Mouse (Mus musculus) small intestine, adult 2 months (tissue): Measurements from ENCODE around the gene Msantd3. TPM values are rescaled to one million over a fixed set of nuclear protein-coding genes. Genes with fewer than 3 reads are reported as not detected.

Experiments used
- H3K27ac ChIP-seq: fragments of 200-500 bp; 2 replicates; pipeline ENCODE4 v1.5.1; 2012; ENCODE audit warnings: low read depth, low read length, control low read depth, inconsistent platforms; ENCODE audit not compliant: insufficient read depth
- H3K27me3 ChIP-seq: fragments of 200-500 bp; 2 replicates; pipeline ENCODE4 v1.6.1; 2012; ENCODE audit warnings: mild to moderate bottlenecking, moderate library complexity, low read length, inconsistent platforms; ENCODE audit not compliant: control insufficient read depth, insufficient read depth
- H3K36me3 ChIP-seq: fragments of 200-500 bp; 2 replicates; pipeline ENCODE4 v1.6.1; 2012; ENCODE audit warnings: mild to moderate bottlenecking, low read length, control low read depth, inconsistent platforms; ENCODE audit not compliant: control insufficient read depth, insufficient read depth
- H3K4me1 ChIP-seq: fragments of 200-500 bp; 2 replicates; pipeline ENCODE4 v1.6.1; 2012; ENCODE audit warnings: low read length, inconsistent platforms, mixed read lengths; ENCODE audit not compliant: control insufficient read depth, insufficient read depth, insufficient read length
- H3K4me3 ChIP-seq: fragments of 200-500 bp; 2 replicates; pipeline ENCODE4 v1.5.1; 2012; ENCODE audit warnings: low read depth, mild to moderate bottlenecking, control low read depth, inconsistent platforms, low read length, moderate library complexity
- CTCF ChIP-seq: fragments of 200-500 bp; IDR thresholded peaks from 2 replicates; pipeline ENCODE4 v1.5.1; 2012; ENCODE audit warnings: low read depth, mild to moderate bottlenecking, control low read depth, inconsistent platforms, low read length, moderate library complexity, mixed read lengths; ENCODE audit not compliant: insufficient replicate concordance, insufficient read length; ENCODE audit errors: extremely low read depth
- POLR2A ChIP-seq: fragments of 200-500 bp; IDR thresholded peaks from 2 replicates; pipeline ENCODE4 v1.6.1; 2012; ENCODE audit warnings: low read depth, mild to moderate bottlenecking, control low read depth, inconsistent platforms, low read length, moderate library complexity
- WGBS: fragments of 180-500 bp; shearing (Covaris S2); methylation state at CpG from one replicate; pipeline ENCODE4 v1.1.7; 2018; 5-methylcytosine and 5-hydroxymethylcytosine counted together
- polyA plus RNA-seq: library from polyadenylated mRNA; depleted of rRNA; stranded (reverse); fragments of >200 nt; gene quantifications from 2 replicates; pipeline ENCODE4 v1.2.3, GENCODE M21; 2012

The Msantd3 gene
- polyA plus RNA-seq, 1 experiment: 0.58 TPM

GRCm38 (mm10) chr4:48554132-48554531 is 14.4 kb downstream of the Msantd3 start:
- H3K4me1 ChIP-seq: no peaks in the 10 kb centered on the region
- WGBS: 66% methylated on average over 7 of the region's 7 CpGs
- TF ChIP-seq CTCF: no peak
- TF ChIP-seq POLR2A: no peak
- H3K27me3 ChIP-seq: no peaks in the 10 kb centered on the region
- H3K36me3 ChIP-seq: no peaks in the 10 kb centered on the region
- no peak overlapping the region for H3K4me3 ChIP-seq
- no peak overlapping the region for H3K27ac ChIP-seq

- no peak overlapping the region for H3K4me3 ChIP-seq
- no peaks in the 10 kb centered on the region for H3K36me3 ChIP-seq
- no peaks in the 10 kb centered on the region for H3K4me1 ChIP-seq
- H3K27me3 ChIP-seq: no peaks in the 10 kb centered on the region
- 9% methylated on average over 3 of the region's 3 CpGs for WGBS
- TF ChIP-seq CTCF: no peak
- no peak for TF ChIP-seq POLR2A
- no peak overlapping the region for H3K27ac ChIP-seq
Observed at GRCm38 (mm10) chr4:48555729-48556128, 16.0 kb downstream of the Msantd3 start.

GRCm38 (mm10) chr4:48559652-48560051 is 19.9 kb downstream of the Msantd3 start:
- H3K27ac ChIP-seq: no peak overlapping the region
- TF ChIP-seq POLR2A (no peak), CTCF (no peak)
- no peak overlapping the region for H3K4me3 ChIP-seq
- 89% methylated on average over 14 of the region's 14 CpGs for WGBS
- H3K27me3 ChIP-seq: no peaks in the 10 kb centered on the region
- no peaks in the 10 kb centered on the region for H3K4me1 ChIP-seq
- H3K36me3 ChIP-seq: no peaks in the 10 kb centered on the region; the same call in 1 of the 2 replicates

- no peak overlapping the region for H3K27ac ChIP-seq
- no peaks in the 10 kb centered on the region for H3K27me3 ChIP-seq
- no peaks in the 10 kb centered on the region for H3K4me1 ChIP-seq
- H3K36me3 ChIP-seq: no peaks in the 10 kb centered on the region; the same call in 1 of the 2 replicates
- no peak overlapping the region for H3K4me3 ChIP-seq
- no peak for TF ChIP-seq CTCF
- TF ChIP-seq POLR2A: no peak
- 89% methylated on average over 8 of the region's 8 CpGs for WGBS
Observed at GRCm38 (mm10) chr4:48561824-48562223, 22.1 kb downstream of the Msantd3 start.

- no peaks in the 10 kb centered on the region; the same call in 1 of the 2 replicates for H3K36me3 ChIP-seq
- TF ChIP-seq POLR2A (no peak), CTCF (no peak)
- no peak overlapping the region for H3K27ac ChIP-seq
- no peak overlapping the region for H3K4me3 ChIP-seq
- H3K27me3 ChIP-seq: no peaks in the 10 kb centered on the region
- H3K4me1 ChIP-seq: no peaks in the 10 kb centered on the region
Observed at GRCm38 (mm10) chr4:48564962-48565361, 25.2 kb downstream of the Msantd3 start.

- no peak overlapping the region for H3K27ac ChIP-seq
- TF ChIP-seq CTCF (no peak), POLR2A (no peak)
- WGBS: 79% methylated on average over 7 of the region's 7 CpGs
Observed at GRCm38 (mm10) chr4:48576361-48576760, 36.6 kb downstream of the Msantd3 start.

GRCm38 (mm10) chr4:48577831-48578230 is 38.1 kb downstream of the Msantd3 start:
- Histone ChIP-seq H3K36me3 (no peaks in the 10 kb centered on the region), H3K27ac (no peak overlapping the region), H3K4me3 (no peak overlapping the region), H3K27me3 (no peaks in the 10 kb centered on the region), H3K4me1 (no peaks in the 10 kb centered on the region)
- TF ChIP-seq CTCF (no peak), POLR2A (no peak)
- WGBS: 92% methylated on average over 1 of the region's 1 CpGs

More at GRCm38 (mm10) chr4:48576361-48576760, 36.6 kb downstream of the Msantd3 start:
- no peak overlapping the region for H3K4me3 ChIP-seq
- no peaks in the 10 kb centered on the region for H3K27me3 ChIP-seq
- no peaks in the 10 kb centered on the region for H3K36me3 ChIP-seq
- no peaks in the 10 kb centered on the region for H3K4me1 ChIP-seq
